Mouse (Mus musculus): Measurements from ENCODE around the gene Gabrb3. TPM values are rescaled to one million over a fixed set of nuclear protein-coding genes. Genes with fewer than 3 reads are reported as not detected.

Gabrb3 gene
- polyA plus RNA-seq, 1 experiment: not detected

- Histone ChIP-seq H3K4me3 (no peak overlapping the region), H3K4me2 (ENCODE audit: low read depth) (no peak overlapping the region), H3K79me2 (ENCODE audit: control insufficient read depth, insufficient read depth) (no peaks in the 10 kb centered on the region), H3K27me3 (ENCODE audit: control insufficient read depth, insufficient read depth, insufficient read length) (no peaks in the 10 kb centered on the region), H3ac (ENCODE audit: control insufficient read depth, insufficient read length) (no peak overlapping the region), H3K36me3 (ENCODE audit: control insufficient read depth, insufficient read depth) (no peaks in the 10 kb centered on the region)
- no peak for TF ChIP-seq MYOG (IDR thresholded peaks at IDR 0.05; ENCODE audit: control insufficient read depth in 1 of 3, insufficient read depth in 1 of 3, insufficient read length in 2 of 3, low read depth in 2 of 3)
- no peak for TF ChIP-seq SRF (IDR thresholded peaks at IDR 0.05; ENCODE audit: control insufficient read depth, insufficient read length, low read depth)
- no peak for TF ChIP-seq POLR2AphosphoS2 (IDR thresholded peaks at IDR 0.05; ENCODE audit: insufficient read length, low read depth)
- TF ChIP-seq MYOD1 (IDR thresholded peaks at IDR 0.05; ENCODE audit: control insufficient read depth in 1 of 3, insufficient read length in 2 of 3, low read depth in 2 of 3): no peak
- no peak for TF ChIP-seq MAX (IDR thresholded peaks at IDR 0.05; ENCODE audit: low read depth)
- TF ChIP-seq E2F4 (IDR thresholded peaks at IDR 0.05; ENCODE audit: insufficient read depth): no peak
- no peak for TF ChIP-seq TCF3 (IDR thresholded peaks at IDR 0.05; ENCODE audit: insufficient read length, low read depth)
- no peak for TF ChIP-seq POLR2A (IDR thresholded peaks at IDR 0.05; ENCODE audit: insufficient read length, low read depth)
- no peak for TF ChIP-seq CEBPB (IDR thresholded peaks at IDR 0.05; ENCODE audit: insufficient read depth, poor library complexity, severe bottlenecking)
- no peak for TF ChIP-seq REST (IDR thresholded peaks at IDR 0.05; ENCODE audit: insufficient read depth, insufficient read length)
- TF ChIP-seq TCF12 (IDR thresholded peaks at IDR 0.05; ENCODE audit: insufficient read depth, poor library complexity, severe bottlenecking): no peak
Measured at GRCm38 (mm10) chr7:57689836-57690235, 270.3 kb downstream of the Gabrb3 start.

GRCm38 (mm10) chr7:57700370-57700769 lies 280.9 kb downstream of the Gabrb3 start:
- Histone ChIP-seq H3K79me2 (ENCODE audit: control insufficient read depth, insufficient read depth) (no peaks in the 10 kb centered on the region), H3K36me3 (ENCODE audit: control insufficient read depth, insufficient read depth) (no peaks in the 10 kb centered on the region), H3ac (ENCODE audit: control insufficient read depth, insufficient read length) (no peak overlapping the region), H3K27me3 (ENCODE audit: control insufficient read depth, insufficient read depth, insufficient read length) (no peaks in the 10 kb centered on the region), H3K4me2 (ENCODE audit: low read depth) (no peak overlapping the region), H3K4me3 (no peak overlapping the region)
- TF ChIP-seq POLR2A (IDR thresholded peaks at IDR 0.05; ENCODE audit: insufficient read length, low read depth) (no peak), POLR2AphosphoS2 (IDR thresholded peaks at IDR 0.05; ENCODE audit: insufficient read length, low read depth) (no peak), E2F4 (IDR thresholded peaks at IDR 0.05; ENCODE audit: insufficient read depth) (no peak), SRF (IDR thresholded peaks at IDR 0.05; ENCODE audit: control insufficient read depth, insufficient read length, low read depth) (no peak), MYOG (IDR thresholded peaks at IDR 0.05; ENCODE audit: control insufficient read depth in 1 of 3, insufficient read depth in 1 of 3, insufficient read length in 2 of 3, low read depth in 2 of 3) (no peak)

- Histone ChIP-seq H3K79me2 (ENCODE audit: control insufficient read depth, insufficient read depth) (no peaks in the 10 kb centered on the region), H3K4me3 (no peak overlapping the region), H3K27me3 (ENCODE audit: control insufficient read depth, insufficient read depth, insufficient read length) (no peaks in the 10 kb centered on the region), H3K4me2 (ENCODE audit: low read depth) (no peak overlapping the region), H3K36me3 (ENCODE audit: control insufficient read depth, insufficient read depth) (no peaks in the 10 kb centered on the region), H3ac (ENCODE audit: control insufficient read depth, insufficient read length) (no peak overlapping the region)
- no peak for TF ChIP-seq POLR2A (IDR thresholded peaks at IDR 0.05; ENCODE audit: insufficient read length, low read depth)
- TF ChIP-seq CEBPB (IDR thresholded peaks at IDR 0.05; ENCODE audit: insufficient read depth, poor library complexity, severe bottlenecking): no peak
- no peak for TF ChIP-seq POLR2AphosphoS2 (IDR thresholded peaks at IDR 0.05; ENCODE audit: insufficient read length, low read depth)
- no peak for TF ChIP-seq MYOG (IDR thresholded peaks at IDR 0.05; ENCODE audit: control insufficient read depth in 1 of 3, insufficient read depth in 1 of 3, insufficient read length in 2 of 3, low read depth in 2 of 3)
- no peak for TF ChIP-seq TCF12 (IDR thresholded peaks at IDR 0.05; ENCODE audit: insufficient read depth, poor library complexity, severe bottlenecking)
- no peak for TF ChIP-seq USF1 (IDR thresholded peaks at IDR 0.05; ENCODE audit: low read depth)
- TF ChIP-seq TCF3 (IDR thresholded peaks at IDR 0.05; ENCODE audit: insufficient read length, low read depth): no peak
- no peak for TF ChIP-seq MAX (IDR thresholded peaks at IDR 0.05; ENCODE audit: low read depth)
- TF ChIP-seq REST (IDR thresholded peaks at IDR 0.05; ENCODE audit: insufficient read depth, insufficient read length): no peak
- TF ChIP-seq SRF (IDR thresholded peaks at IDR 0.05; ENCODE audit: control insufficient read depth, insufficient read length, low read depth): no peak
Measured at GRCm38 (mm10) chr7:57701046-57701445, 281.6 kb downstream of the Gabrb3 start.

GRCm38 (mm10) chr7:57703580-57703979 lies 284.1 kb downstream of the Gabrb3 start:
- H3K4me3 ChIP-seq: no peak overlapping the region
- H3K27me3 ChIP-seq (ENCODE audit: control insufficient read depth, insufficient read depth, insufficient read length): no peaks in the 10 kb centered on the region
- no peak overlapping the region for H3ac ChIP-seq (ENCODE audit: control insufficient read depth, insufficient read length)
- H3K36me3 ChIP-seq (ENCODE audit: control insufficient read depth, insufficient read depth): no peaks in the 10 kb centered on the region
- H3K79me2 ChIP-seq (ENCODE audit: control insufficient read depth, insufficient read depth): no peaks in the 10 kb centered on the region
- TF ChIP-seq USF1 (IDR thresholded peaks at IDR 0.05; ENCODE audit: low read depth): no peak
- TF ChIP-seq MYOG (IDR thresholded peaks at IDR 0.05; ENCODE audit: control insufficient read depth in 1 of 3, insufficient read depth in 1 of 3, insufficient read length in 2 of 3, low read depth in 2 of 3): no peak
- TF ChIP-seq SRF (IDR thresholded peaks at IDR 0.05; ENCODE audit: control insufficient read depth, insufficient read length, low read depth): no peak
- TF ChIP-seq POLR2A (IDR thresholded peaks at IDR 0.05; ENCODE audit: insufficient read length, low read depth): no peak
- TF ChIP-seq TCF3 (IDR thresholded peaks at IDR 0.05; ENCODE audit: insufficient read length, low read depth): no peak
- no peak for TF ChIP-seq CEBPB (IDR thresholded peaks at IDR 0.05; ENCODE audit: insufficient read depth, poor library complexity, severe bottlenecking)
- TF ChIP-seq REST (IDR thresholded peaks at IDR 0.05; ENCODE audit: insufficient read depth, insufficient read length): no peak
- no peak for TF ChIP-seq POLR2AphosphoS2 (IDR thresholded peaks at IDR 0.05; ENCODE audit: insufficient read length, low read depth)
- no peak for TF ChIP-seq E2F4 (IDR thresholded peaks at IDR 0.05; ENCODE audit: insufficient read depth)
- TF ChIP-seq TCF12 (IDR thresholded peaks at IDR 0.05; ENCODE audit: insufficient read depth, poor library complexity, severe bottlenecking): no peak
- no peak for TF ChIP-seq MAX (IDR thresholded peaks at IDR 0.05; ENCODE audit: low read depth)
- H3K4me2 ChIP-seq (ENCODE audit: low read depth): no peak overlapping the region

GRCm38 (mm10) chr7:57706092-57706491 lies 286.6 kb downstream of the Gabrb3 start:
- Histone ChIP-seq H3ac (ENCODE audit: control insufficient read depth, insufficient read length) (no peak overlapping the region), H3K4me3 (no peak overlapping the region), H3K4me2 (ENCODE audit: low read depth) (no peak overlapping the region), H3K79me2 (ENCODE audit: control insufficient read depth, insufficient read depth) (no peaks in the 10 kb centered on the region), H3K36me3 (ENCODE audit: control insufficient read depth, insufficient read depth) (no peaks in the 10 kb centered on the region), H3K27me3 (ENCODE audit: control insufficient read depth, insufficient read depth, insufficient read length) (no peaks in the 10 kb centered on the region)
- TF ChIP-seq TCF3 (IDR thresholded peaks at IDR 0.05; ENCODE audit: insufficient read length, low read depth) (no peak), CEBPB (IDR thresholded peaks at IDR 0.05; ENCODE audit: insufficient read depth, poor library complexity, severe bottlenecking) (no peak), E2F4 (IDR thresholded peaks at IDR 0.05; ENCODE audit: insufficient read depth) (no peak), REST (IDR thresholded peaks at IDR 0.05; ENCODE audit: insufficient read depth, insufficient read length) (no peak), TCF12 (IDR thresholded peaks at IDR 0.05; ENCODE audit: insufficient read depth, poor library complexity, severe bottlenecking) (no peak), POLR2AphosphoS2 (IDR thresholded peaks at IDR 0.05; ENCODE audit: insufficient read length, low read depth) (no peak)
